Mouse (Mus musculus) cerebellum, adult 8-10 months (tissue): ENCODE results near the gene Olfr111.
"Not testable (repeated sequence)": the region's sequence is repeated elsewhere in the genome, so short reads cannot be mapped to it uniquely, and the experiment has no call there.

ENCODE experiments used
- DNase-seq: peaks from one replicate; pipeline ENCODE4 v3.0.0; 2022

The Olfr111 gene

DNA sequence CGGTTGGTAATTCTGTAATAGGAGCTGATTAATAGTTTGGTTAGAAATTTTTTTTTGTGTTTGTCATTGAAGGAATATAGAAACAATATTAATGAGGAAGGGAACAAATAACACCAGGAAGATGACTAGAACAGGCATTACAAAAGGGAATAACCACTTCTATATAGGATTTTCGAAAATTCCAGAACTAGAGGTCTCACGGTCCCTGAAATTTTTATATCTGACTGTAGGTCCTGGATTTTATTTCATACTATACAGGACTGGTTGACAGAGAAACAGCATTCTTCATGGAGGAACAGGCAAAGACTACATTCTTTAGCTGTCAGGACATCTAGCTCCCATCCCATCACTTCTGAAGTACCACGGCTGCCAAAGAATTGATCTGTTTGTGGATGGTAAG is at the start of gene Olfr111:
Gene Olfr111 (plus strand): TSS at position 301 of the 400 bp plus-strand sequence.
- no peak for DNase-seq

DNA sequence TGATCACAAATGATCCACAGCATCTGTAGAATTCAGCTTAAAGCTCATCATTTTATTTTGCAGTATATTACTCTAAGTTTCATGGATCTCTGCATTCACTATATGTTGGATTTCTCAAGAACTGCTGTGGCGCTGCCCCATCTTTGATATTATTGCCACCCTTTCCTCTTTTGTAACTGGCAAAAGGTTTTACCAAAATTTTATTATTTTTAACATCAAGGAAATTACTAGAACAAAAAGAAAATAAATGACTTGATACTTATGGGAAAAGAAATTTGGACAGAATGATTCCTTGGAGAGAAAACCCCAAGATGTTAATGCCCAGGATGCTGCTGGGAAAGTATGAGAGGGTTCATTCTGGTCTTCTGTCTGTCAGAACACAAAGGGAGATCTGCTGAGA is 49.2 kb upstream of the Olfr111 start, which contains the start of gene Olfr109:
Gene Olfr109 (plus strand): TSS at position 301 of the 400 bp plus-strand sequence.
- no peak for DNase-seq

DNA sequence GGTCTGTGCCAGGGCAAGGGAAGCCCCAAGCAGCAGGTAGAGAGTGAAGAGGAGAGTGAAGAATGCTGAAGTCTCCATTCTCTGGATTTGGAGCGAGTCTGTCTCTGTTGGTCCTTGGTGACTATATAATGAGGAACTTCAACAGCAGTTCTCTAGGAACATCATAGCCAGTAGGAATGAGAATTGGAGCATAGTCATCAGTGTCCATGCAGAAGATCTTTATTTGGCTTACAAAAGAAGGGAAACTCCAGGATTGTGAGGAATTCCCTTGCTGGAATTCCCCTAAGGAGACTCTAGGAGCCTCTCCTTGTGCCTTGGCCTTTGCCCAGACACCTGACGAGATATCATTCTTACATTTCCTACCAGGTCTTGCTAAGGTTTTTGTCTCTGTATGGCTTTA is 24.4 kb upstream of the Olfr111 start, which contains the start of gene H2-M2:
Gene H2-M2 (minus strand): TSS at position 101 of the 400 bp plus-strand sequence.
- no peak for DNase-seq

DNA sequence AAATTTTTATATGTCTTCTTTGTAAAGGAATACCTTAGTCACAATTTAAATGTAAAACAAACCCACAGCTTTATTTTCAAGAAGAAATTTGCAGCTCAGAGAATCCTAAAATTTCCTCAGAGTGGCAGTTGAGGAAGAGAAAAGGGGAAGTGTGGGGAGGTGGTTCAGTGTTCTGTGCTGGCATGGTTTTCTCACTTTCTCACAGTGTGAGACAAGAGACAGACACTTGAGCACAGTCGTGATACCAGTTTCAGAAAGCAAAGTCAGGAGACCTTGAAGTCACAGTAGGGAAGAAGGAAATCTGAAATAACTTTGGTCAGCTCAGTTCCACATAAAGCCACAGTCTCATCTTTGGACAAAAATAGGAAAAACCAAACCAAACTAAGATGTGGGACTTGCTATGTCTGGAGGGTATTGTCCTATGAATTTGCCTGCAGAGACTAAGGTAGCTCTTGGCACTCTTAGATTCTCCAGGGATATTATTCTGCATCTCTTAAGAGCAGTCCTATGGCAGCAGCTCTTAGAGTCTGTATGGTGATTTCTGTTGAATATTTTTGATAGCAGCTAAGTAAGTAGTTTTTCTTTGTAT is 15.8 kb upstream of the Olfr111 start, which contains the start of gene Olfr110:
Gene Olfr110 (plus strand): TSS at position 539 of the 589 bp plus-strand sequence.
- no peak for DNase-seq

GRCm38 (mm10) chr17:37524612-37525011 is 16.8 kb downstream of the Olfr111 start:
- not testable (repeated sequence) for DNase-seq

- not testable (repeated sequence) for DNase-seq
Observed at GRCm38 (mm10) chr17:37525427-37525826, 17.6 kb downstream of the Olfr111 start.

DNA sequence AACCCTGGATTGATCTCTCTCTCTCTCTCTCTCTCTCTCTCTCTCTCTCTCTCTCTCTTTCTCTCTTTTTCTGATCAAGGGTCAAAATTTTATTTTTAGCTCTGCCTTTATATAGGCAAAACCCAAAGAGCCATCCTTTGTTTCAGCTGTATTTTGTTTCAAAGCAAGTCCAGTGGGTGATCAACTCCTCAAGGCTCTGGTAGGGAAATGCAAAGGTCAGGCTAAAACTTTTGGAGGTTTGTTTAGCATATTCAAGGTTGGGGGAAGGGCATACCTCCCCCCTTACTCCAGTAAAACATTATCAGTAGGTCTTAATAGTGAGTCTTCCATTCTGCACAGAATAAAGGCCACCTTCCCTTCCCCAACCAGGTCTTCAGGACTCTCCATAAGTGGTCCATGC is 27.3 kb downstream of the Olfr111 start:
- no peak for DNase-seq

- DNase-seq = not testable (repeated sequence)
Observed at GRCm38 (mm10) chr17:37538416-37538815, 30.6 kb downstream of the Olfr111 start.

- DNase-seq = no peak
Observed at GRCm38 (mm10) chr17:37541454-37542119, 33.8 kb downstream of the Olfr111 start.

DNA sequence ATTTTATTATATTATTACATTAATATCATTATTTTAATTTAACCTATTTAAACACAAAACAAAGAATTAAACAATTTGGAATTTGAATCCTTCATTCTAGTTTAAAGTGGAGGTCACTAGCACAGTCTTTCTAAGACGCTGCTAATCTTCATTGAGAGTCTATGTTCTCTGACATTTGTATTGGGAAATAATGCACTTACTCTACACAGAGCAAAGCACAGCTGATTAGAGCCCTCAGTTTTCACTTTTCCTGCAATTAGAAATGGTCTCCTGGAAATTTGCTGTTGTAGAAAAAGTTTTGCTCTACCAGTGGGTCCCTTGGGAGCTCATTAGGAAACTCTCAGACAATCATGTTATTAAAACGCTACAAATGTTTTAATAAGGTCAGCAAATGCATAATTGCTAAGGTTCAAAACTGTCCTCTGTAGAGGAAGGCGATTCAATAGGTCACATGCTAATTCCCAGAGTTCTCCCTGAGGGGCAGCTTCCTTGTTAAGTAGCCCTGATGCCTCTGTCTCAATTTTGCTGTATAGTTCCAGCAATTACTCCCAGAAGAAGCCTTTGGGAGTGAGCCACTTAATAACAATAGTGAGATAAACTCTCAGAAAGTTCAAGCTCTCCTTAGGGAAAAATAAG is 36.1 kb downstream of the Olfr111 start:
- no peak for DNase-seq

- no peak for DNase-seq
Observed at GRCm38 (mm10) chr17:37558913-37559615, 51.2 kb downstream of the Olfr111 start.

DNA sequence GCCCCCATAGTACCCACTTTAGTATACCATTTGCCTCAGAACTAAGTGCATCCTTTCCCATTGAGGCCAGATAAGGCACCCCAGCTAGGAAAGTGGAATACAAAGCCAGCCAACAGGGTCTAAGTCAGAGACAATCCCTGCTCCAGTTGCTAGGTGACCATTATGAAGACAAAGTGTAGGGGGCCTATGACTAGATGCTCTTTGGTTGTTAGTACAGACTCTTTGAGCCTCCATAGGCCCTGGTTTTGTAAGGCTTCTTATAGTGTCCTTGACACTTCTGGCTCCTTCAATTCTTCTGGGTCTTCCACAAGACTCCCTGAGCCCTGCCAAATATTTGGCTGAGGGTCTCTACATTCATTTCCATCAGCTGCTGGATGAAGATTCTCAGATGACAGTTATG is 61.5 kb downstream of the Olfr111 start, which contains the start of gene Olfr112:
Gene Olfr112 (minus strand): TSS at position 101 of the 400 bp plus-strand sequence.
- DNase-seq = no peak

GRCm38 (mm10) chr17:37577563-37577962 is 69.7 kb downstream of the Olfr111 start, which contains the start of gene Olfr113:
Olfr113 (minus strand) TSS chr17:37577663.
- no peak for DNase-seq
